Mouse (Mus musculus) induced T-regulatory cell, adult 2 months (primary cell): ENCODE results near the gene Slc4a5.
"Not testable (repeated sequence)": the region's sequence is repeated elsewhere in the genome, so short reads cannot be mapped to it uniquely, and the experiment has no call there.

ENCODE experiments used
- DNase-seq: peaks from one replicate; pipeline ENCODE4 v3.0.0-alpha.2; 2012; ENCODE audit warnings: low read depth

Gene Slc4a5

DNA sequence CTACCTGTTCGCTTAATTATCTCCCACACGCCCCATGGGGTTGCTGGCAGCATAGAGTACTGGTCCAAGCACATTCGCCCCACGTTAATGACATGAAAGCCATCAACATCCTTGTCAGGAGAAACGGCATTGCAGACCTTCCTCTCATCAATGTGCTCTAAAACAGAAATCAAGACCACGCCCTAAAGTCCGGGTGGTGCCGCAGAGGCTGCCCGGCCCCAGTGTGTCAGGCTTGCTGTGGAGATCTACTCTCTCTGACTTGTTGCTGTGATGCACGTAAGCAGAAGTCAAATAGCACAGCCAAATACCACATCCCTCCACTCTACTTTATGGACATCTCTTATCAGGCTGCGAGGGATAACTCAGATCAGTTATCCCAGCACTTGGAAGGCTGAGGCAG is 91.6 kb downstream of the Slc4a5 start:
- DNase-seq = peak; percentile 38

GRCm38 (mm10) chr6:83312021-83312420 is 92.4 kb downstream of the Slc4a5 start:
- peak; percentile 66 for DNase-seq

GRCm38 (mm10) chr6:83312514-83312913 is 92.9 kb downstream of the Slc4a5 start:
- DNase-seq = peak; percentile 81

DNA sequence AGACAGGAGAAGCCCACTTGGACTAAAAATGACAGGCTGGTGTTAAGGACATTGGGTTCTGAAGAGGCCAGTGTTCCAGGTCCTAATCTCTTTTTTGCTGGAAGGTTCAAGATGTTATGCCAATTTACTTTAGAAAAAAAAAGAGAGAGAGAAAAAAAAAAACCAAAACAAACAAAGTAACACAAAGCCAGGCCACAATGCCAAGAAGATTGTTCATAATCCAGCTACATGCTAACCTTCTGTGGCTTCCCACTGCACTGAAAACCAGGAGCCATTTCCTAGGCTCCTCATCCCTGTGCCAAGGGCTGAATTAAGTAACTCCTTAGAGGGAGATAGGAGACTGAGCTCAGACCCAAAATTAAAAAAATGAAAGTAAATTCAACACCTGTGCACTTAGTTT is 95.7 kb downstream of the Slc4a5 start:
- DNase-seq = no peak

DNA sequence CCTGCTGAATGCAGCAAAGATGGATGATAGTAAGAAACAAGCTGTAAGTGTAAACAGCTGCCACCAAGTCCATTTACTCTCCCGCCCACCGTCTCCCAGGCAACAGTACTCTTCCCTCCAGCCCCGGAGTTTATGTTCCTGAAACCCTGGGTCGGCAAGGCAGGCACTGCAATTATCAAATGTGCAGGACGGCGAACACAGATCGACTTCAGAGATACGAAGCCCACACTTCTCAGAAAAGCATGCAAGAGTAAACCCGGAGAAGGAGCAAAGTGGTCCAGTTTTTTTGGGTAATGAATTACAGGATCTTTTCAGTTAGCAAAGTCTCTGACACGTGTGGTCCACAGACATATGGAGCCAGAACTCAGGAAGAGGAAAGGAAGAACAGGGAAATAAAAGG is 96.4 kb downstream of the Slc4a5 start:
- peak; percentile 53 for DNase-seq

DNA sequence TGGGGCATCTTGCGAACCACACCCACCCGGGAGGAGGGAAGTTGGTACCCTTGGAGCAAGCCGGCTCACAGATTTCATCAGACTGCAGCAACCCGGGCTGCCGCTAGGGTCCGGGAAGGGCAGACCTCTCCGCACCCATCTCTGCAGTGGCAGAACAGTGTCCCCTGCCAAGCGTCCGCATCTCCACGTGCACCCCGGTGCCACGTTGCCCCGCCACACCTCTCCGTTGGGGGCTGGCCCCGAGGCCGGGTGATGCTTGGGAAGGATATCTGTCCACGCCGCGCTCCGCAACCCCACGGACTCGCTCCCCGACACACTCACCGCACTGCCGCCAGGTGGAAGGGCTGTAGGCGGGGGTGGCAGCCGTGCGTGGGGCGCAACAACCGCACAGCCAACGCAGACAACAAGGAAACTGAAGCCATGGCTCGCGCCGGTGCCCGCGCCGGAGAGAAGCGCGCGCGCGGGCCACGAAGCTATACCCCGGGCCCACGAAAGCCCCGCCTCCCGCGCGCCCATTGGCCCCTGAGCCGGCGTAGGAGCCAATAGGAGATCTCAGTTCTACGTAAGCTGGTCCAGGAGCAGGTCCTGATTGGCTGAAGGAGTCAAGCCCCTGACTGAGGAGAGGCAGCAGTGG is 97.6 kb downstream of the Slc4a5 start:
- DNase-seq = peak; percentile 95

DNA sequence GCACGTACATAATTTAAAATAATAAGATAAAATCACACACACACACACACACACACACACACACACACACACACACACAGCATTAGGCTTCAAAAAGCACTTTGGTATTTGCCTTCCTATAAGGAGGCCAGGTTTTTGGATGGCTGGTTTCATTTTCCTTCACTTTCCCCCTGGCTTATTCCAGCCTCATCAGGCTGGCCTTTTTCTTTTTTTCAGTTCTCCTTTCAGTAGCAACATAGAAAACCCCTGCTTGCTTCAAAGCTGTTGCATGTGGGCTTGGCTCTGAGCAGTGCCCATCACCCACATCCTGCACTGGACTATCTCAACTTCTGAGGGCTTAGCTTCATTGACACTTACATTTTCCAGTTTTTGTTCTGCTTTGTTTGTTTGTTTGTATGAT is 102.3 kb downstream of the Slc4a5 start:
- no peak for DNase-seq

DNA sequence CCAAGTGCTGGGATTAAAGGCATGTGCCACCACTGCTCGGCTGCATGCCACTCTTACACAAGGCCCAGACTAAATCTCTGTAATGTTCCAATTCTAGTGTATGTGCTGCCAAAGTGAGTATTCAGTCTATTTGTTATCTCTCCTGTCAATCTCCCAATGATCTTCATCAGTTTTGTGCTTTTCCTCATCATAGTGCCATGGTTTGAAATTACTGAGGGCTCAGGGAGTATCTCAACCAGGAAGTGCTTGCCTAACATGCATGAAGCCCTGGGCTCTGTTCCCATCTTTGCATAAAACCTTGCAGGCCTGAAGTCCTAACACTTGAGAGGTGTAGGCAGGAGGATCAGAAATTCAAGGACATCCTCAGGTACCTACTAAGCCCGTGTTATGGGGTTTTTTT is 103.2 kb downstream of the Slc4a5 start:
- DNase-seq = no peak

GRCm38 (mm10) chr6:83323652-83324419 is 104.2 kb downstream of the Slc4a5 start:
- DNase-seq = no peak

DNA sequence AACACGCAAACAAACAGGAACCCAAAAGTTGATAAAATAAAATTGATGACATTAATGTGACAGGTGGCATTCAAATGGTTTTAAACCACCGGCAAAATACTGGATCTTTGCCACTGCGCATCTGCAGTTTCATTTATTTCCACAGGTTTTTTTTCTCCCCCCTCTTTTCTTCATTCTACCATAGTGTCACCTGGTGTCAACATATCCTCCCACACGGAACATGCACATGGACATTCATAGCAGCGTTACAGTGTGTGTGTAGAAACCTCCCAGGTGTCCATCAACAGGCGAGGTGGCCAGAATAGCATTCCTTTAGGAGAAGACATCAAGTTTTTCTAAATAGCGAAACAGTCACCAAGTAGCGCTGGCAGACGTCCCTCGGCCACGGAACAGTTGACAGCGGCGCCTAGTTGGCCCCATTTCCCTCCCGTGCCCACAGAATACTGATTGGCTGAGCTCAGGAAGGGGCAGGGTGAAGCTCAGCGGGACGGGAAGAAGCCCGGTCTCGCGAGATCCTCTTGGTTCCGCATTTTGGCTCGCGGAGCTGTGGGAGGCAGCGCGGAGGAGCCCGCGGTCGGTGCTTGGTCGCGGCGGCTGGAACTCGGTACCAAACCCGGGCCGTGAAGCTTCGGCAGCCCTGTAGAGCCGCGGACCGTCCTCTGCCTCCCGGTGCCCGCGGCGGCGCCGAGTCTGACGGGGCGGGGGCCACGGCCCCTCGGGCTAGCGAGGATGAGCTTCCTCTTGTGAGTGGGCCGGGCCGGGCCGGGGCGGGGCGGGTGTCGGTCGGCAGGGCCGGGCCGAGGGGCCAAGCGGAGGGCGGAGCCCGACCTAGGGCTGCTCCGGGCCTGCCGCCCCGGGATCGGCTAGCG is 106.1 kb downstream of the Slc4a5 start, which contains the start of the genes Mthfd2 and Mob1a:
TSS of gene Mthfd2 (minus strand) at position 384 of the 869 bp plus-strand sequence.
TSS of gene Mob1a (plus strand) at position 492 of the 869 bp plus-strand sequence.
- DNase-seq = peak; percentile 98

GRCm38 (mm10) chr6:83326394-83326736 is 106.7 kb downstream of the Slc4a5 start:
- no peak for DNase-seq

DNA sequence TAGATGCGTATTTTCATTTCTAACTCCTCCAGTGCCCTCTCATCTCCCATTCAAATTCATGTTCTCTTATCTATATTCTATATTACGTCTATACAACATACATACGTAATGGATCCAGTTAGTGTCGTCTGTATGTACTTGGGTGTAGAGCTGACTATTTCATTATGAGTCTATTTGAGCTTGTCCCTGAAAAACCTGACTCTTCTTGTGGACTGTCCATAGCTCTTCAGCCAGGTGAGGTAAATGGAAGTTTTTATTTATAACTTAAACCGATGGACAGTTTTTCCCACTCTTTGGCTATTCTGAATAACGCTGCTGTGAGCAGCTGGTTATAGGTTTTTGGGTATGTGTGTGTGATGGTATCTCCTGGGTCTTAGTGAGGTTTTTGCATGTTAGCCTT is 107.1 kb downstream of the Slc4a5 start:
- DNase-seq = peak; percentile 54

- peak; percentile 38 for DNase-seq
These were observed 108.1 kb downstream of the Slc4a5 start for GRCm38 (mm10) chr6:83327591-83328190.

DNA sequence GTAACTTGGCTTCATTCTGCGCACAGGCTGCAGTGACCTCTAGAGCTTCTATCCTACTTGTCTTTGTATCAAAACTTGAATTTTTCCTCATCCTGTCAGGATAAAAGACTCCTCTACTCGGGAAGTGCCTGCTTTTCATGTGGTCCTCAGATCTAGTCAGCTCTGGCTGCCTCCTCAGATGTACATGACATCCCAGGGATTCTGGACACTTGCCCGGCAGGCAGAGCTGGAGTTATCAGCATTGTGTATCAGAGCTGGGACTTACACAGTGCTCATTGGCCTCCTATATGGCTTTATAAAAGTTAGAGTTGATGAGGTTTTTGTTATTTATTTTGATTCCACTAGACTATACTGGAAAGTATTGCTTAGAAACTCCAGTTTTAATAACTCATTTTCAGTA is 121.8 kb downstream of the Slc4a5 start:
- no peak for DNase-seq

GRCm38 (mm10) chr6:83342957-83343356 is 123.3 kb downstream of the Slc4a5 start:
- DNase-seq = no peak

DNA sequence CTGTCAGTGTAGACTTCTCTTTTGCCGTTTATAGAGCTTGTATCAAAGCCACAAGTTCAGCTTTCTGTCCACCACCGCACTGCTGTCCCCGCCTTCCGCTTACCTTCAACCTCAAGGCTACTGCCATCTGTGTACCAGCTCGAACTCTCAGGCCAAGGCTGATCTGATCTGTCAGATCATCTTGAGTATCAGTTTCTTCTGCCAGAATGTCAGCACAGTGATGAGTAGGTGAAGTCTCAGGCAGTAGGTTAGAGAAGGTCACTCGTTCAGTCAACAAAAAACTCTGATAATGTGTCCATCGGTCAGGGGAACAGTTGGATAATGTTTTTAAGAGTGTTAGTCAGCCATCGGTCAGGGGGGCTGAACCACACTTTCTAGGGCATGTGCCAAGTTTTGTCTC is 125.7 kb downstream of the Slc4a5 start:
- not testable (repeated sequence) for DNase-seq

- no peak for DNase-seq
These were observed 128.3 kb downstream of the Slc4a5 start for GRCm38 (mm10) chr6:83347916-83348315.

DNA sequence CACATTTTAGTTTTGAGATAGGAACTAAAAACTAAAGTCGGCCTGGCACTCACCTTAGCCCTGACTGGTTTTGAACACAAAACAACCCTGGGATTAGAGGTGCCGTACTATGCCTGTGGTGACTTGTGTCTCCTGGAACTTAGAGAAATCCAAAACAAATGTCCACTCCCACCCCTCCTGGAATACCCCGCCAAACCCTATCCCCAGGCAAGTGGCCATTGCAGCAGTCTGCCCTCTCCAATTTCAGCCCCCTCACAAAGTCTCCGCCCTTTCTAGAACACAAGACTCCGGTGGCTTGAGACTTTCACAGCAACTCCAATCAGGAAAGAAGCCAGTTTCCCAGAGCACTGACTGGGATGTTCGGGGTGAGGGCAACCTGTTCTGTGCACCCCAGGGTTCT is 129.2 kb downstream of the Slc4a5 start, which contains the start of gene Bola3:
TSS of gene Bola3 (plus strand) at position 275 of the 400 bp plus-strand sequence.
- DNase-seq = no peak

GRCm38 (mm10) chr6:83349274-83349958 is 129.8 kb downstream of the Slc4a5 start:
- DNase-seq = peak; percentile 91

DNA sequence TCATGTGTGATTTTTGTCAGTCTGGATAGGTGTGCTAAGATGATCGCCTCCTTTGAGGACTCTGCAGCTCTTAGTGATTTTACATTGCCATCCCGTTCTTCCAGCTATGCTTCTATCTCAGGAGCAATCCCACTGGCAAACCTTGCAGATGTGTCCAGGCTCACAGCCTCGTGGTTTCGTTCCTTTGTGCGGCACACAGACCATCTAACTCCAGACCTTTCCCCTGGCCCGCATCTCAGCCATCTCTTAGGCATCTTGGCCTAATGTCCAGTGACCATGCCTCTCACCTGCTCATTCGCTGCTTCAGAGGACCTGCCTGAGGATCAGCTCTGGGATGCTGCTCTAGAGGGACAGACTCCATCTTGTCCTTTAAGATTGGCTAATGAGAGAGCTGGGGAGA is 130.5 kb downstream of the Slc4a5 start:
- DNase-seq = no peak

DNA sequence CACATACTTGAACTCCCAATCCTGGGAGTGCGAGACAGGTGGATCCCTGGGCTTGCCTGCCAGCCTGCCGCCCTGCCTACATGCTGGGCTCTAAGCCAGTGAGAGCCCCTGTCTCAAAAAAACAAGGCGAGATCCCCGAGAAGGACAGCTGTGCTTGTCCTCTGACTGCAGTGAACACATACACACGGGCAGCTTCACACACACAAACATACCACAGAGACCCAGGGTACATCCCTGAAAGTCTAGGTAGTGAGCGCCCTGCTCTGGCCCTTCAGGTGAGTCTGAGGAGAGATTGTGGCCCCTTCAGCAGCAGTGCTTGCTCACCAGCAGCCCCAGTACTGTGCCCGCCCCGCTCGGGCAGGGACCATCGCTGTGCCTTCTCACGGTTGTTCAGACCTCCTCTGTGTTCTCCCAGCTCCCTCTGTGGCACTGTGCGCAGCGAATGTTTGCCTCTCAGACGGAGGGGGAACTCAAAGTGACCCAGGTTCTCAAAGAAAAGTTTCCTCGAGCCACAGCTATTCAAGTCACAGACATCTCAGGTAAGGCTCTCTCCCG is 131.3 kb downstream of the Slc4a5 start:
- DNase-seq = no peak
